Mouse (Mus musculus): ENCODE data around the gene Mrpl45. TPM values are rescaled to one million over a fixed set of nuclear protein-coding genes. Genes with fewer than 3 reads are reported as not detected.
"Not testable (repeated sequence)": the region's sequence is repeated elsewhere in the genome, so short reads cannot be mapped to it uniquely, and the experiment has no call there.

Gene Mrpl45
- total RNA-seq (2021), result 10 to 100 TPM; 29.7 to 40.0 TPM
- long read RNA-seq, experiment 1, transcript Mrpl45-201 (8 exons, 2,431 nt), result major isoform, 65 of 70 reads
- long read RNA-seq, experiment 1, partial matches to known transcripts, result 2 of 70 reads
- long read RNA-seq, experiment 1, other reads (novel, unspliced or antisense), result 3 of 70 reads
- long read RNA-seq, experiment 2, transcript Mrpl45-201 (8 exons, 2,431 nt), result major isoform, 104 of 114 reads
- long read RNA-seq, experiment 2, partial matches to known transcripts, result 7 of 114 reads
- long read RNA-seq, experiment 2, other reads (novel, unspliced or antisense), result 3 of 114 reads

DNA sequence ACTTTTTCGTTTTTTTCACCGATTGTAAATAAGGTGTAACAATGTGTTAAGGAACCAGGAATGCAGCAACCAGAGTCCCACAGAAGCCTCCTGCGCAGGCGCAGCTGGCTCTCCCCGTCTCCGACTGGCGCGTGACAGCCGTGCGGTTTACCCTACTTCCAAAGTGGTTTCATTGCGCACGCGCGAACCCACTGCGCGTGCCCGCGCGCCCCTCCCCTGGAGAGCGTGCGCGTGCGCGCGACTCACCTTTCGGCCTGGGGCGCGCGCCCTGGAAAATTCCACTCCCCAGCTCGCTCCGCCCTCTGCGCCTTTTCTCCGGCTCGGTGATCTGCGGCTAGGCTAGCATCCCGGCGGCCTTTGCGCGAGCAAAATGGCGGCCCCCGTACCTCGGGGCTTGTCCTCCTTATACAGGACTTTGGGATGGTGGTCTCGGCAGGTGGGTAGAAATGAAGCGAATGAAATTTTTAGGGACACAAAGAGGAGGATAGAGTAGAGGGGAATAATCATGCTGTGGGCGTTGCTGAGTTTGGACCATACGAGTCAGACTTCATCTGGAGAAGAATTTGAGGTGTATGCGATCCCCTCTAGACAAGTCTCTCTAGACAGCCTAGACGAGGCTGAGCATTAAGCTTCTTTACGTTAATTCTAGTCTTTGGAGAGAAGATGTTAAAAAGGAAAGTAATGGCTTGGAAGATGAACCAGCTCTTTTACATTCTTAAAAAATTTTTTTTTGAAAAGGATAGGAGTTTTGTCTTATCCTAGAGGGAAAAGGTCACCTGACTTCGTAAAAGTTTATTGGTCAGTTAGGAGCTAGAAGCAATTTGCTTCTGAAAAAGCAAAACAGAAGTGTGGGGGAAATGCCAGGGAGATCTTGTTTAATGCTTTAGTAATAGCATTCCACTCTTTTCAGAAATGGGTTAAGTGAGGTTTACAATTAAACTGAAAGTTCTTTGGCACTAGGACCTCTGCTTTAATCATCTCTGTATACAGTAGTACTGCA lies at the start of gene Mrpl45:
Gene Mrpl45, plus strand, starts transcription at position 213 of the 1,000 bp plus-strand sequence.
- peak; percentile 99 to 100 for DNase-seq (ENCODE audit: low spot score in 2 of 2)

DNA sequence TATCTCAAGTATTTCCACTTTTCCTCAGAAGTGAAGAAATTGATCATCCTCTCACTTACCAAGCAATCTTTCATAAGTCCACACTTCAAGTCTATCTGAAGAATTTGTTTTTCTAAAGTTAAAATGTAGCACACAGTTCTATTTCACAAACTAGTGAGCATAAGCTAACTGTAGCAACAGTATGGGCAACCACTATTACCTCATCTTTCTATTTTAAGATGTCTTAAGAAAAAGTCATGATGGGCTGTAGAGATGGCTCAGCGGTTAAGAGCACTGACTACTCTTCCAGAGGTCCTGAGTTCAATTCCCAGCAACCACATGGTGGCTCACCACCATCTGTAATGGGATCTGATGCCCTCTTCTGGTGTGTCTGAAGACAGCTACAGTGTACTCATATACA lies 49.0 kb upstream of the Mrpl45 start:
- DNase-seq (ENCODE audit: low spot score in 2 of 2), result not testable (repeated sequence)

DNA sequence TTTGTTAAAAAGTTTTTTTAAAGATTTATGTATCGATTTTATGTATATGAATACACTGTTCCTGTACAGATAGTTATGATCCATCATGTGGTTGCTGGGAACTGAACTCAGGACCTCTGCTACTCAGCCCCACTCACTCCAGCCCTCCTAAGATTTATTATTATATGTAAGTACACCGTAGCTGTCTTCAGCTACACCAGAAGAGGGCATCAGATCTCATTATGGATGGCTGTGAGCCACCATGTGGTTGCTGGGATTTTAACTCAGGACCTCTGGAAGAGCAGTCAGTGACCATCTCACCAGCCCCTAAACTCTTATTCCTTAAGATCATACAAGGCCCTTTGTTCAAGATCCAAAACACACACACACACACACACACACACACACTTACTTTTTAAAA lies 45.5 kb upstream of the Mrpl45 start:
- not testable (repeated sequence) for DNase-seq (ENCODE audit: low spot score in 2 of 2)

DNA sequence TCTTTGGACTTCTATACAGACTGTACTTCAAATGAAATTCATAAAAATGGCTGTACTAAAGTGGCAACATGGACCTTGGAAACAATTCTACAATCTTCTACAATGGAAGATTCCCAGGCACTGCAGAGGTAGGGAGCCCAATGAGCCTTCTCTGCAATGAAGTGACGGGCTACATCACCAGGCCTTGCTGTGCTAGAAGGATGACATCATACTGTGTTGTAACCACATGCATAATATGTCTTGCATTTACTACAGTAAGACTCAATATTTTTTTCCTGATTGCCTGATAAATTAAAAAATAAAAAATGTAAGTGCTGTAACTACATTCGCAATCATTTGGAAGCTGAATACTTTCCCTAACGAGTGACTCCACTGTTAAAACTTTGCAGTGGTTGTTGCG lies 42.7 kb upstream of the Mrpl45 start:
- DNase-seq (ENCODE audit: low spot score in 2 of 2), result no peak

DNA sequence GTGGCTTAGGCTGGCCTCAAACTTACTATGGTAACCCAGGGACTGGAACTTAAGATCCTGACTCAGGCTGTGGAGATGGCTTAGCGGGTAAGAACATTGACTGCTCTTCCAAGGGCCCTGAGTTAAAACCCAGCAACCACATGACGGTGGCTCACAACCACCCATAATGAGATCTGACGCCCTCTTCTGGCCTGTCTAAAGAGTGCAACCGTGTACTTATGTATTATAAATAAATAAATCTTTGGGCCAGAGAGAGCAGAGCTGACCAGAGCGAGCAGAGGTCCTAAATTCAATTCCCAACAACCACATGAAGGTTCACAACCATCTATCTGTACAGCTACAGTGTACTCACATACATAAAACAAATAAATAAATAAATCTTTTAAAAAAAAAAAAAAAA lies 41.9 kb upstream of the Mrpl45 start:
- no peak for DNase-seq (ENCODE audit: low spot score in 2 of 2)

DNA sequence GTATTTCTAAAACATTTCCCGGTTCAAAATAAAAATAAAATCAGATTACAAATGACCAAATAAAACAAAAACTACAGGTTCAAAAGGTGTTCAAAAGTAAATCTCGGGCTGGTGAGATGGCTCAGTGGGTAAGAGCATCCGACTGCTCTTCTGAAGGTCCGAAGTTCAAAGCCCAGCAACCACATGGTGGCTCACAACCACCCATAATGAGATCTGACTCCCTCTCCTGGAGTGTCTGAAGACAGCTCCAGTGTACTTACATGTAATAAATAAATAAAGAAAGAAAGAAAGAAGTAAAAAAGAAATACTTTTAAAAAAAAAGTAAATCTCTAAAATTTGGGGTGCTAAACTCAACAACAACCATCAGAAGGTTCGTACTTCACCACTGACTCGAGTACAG lies 40.6 kb upstream of the Mrpl45 start:
- not testable (repeated sequence) for DNase-seq (ENCODE audit: low spot score in 2 of 2)

DNA sequence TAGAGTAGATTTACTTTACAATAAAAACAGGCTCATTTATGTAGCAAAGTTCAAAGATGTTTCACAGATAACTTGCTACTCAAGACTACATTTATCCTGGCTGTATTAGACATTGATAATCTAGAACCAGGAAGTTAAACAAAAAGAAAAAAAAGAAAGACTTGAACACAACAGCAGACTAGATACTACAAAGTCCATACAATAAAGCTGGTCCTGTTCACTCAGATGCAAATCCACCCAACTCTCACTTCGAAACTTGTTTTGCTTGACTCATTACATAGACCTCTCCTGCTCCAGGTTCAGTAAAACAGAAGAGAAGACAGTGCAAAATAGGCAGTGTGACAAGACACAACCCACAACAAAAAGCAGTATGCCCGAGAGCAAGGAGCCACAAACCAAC lies 40.2 kb upstream of the Mrpl45 start:
- no peak for DNase-seq (ENCODE audit: low spot score in 2 of 2)

DNA sequence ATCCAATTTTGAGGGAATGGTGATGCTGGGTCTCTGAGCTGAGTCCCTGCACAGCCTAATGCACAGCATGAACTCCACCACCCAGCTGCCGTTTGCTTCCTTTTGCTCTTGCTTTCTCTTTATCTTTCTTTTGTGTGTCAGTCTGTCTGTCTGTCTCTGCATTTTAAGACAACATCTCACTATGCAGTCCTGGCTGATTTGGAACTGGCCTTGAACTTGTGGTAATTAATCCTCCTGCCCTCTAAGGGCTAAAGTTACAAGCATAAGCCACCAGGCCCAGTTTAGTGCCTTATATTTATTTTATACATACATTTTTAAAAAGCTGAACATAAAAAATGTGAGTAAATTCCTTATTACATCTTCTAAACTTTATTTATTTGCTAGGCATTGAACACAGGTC lies 39.5 kb upstream of the Mrpl45 start:
- DNase-seq (ENCODE audit: low spot score in 2 of 2), result no peak

DNA sequence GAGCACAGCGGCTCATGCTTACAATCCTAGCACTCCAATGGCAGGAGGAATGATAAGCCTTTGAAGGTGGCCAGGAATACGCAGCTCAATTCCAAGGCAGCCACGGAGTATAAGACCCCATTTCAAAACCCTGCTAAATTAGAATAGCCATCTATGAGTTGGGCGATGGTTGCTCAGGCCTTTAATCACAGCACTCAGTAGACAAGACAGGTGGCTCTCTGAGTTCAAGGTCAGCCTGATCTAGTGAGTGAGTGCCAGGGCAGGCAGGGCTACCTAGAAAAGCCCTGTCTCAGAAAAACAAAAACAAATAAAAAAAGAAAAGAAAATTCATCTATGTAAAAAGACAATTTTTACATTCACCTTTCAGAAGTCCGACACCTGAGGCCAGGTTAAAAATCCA lies 38.4 kb upstream of the Mrpl45 start:
- DNase-seq (ENCODE audit: low spot score in 2 of 2), result no peak

DNA sequence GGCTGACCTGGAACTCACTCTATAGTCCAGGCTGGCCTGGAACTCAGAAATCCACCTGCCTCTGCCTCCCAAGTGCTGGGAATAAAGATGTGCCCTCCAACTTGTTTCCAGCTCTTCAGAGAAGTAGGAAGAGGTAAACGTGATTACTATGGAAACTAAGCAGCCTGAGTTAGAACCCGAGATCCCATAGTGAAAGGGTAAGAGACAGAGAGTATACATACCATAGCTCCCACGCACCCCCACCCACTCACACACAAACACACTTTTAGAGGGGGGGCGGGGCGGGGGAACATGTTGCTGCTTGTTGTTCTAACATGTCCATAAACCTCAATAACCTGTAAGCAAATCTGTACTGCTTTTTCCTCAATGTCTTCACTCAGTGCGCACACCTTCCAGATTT lies 37.1 kb upstream of the Mrpl45 start:
- no peak for DNase-seq (ENCODE audit: low spot score in 2 of 2)

DNA sequence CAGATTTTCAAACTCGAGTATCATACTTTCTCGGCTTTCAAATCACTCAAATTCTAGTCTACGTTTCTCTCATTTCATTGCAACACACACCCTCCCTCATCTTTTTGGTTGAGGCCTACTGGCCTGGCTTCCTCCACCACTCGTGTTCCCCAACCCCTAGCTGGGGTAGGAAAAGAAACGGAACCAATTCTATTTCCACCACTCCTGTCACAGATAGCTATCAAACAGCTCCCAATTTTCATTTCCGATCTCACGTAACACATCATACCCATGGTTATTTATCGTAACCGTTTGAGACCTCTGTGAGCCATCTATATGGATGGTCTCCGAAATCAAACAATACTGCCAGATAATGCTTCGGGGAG lies 36.5 kb upstream of the Mrpl45 start:
- DNase-seq (ENCODE audit: low spot score in 2 of 2), result no peak

DNA sequence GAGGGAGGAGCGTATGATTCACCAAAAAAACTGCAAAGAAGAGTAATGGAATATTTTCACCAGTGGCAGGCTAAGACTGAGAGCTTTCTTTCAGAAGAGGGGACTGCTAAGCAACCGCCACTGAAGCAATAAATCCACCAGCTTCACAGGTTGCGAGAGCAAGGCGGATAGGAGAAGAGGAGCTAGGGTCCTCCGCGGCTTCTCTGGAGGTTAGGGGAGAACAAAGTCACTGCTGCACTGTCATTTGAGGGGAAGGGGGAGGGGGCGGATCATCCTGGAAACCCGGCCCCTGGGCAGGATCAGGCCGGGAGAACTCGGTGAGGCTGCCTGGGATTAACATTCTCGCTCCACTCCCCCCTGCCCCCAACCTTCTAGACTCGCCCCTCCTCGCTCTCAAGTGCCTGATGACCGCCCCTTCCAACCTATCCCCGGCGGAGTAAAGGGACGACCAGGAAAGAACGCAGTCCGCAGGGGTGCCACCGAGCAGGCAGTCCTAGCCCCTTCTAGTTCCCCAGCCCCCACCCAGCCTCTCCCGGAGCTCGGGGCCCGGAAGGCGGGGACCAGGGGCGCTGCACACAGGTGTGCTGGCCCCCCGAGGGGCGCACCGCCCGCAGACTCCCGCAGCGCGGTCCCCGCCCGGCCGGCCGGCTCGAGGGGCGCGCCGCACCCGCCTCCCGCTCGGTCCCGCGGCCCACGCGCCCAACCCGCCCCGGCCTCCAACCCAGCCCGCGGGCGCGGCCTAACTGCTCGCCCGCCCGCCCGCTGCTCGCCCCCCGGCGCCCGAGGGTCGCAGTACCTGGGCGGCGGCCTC lies 35.9 kb upstream of the Mrpl45 start:
- DNase-seq (ENCODE audit: low spot score in 2 of 2), result peak; percentile 50 to 58

DNA sequence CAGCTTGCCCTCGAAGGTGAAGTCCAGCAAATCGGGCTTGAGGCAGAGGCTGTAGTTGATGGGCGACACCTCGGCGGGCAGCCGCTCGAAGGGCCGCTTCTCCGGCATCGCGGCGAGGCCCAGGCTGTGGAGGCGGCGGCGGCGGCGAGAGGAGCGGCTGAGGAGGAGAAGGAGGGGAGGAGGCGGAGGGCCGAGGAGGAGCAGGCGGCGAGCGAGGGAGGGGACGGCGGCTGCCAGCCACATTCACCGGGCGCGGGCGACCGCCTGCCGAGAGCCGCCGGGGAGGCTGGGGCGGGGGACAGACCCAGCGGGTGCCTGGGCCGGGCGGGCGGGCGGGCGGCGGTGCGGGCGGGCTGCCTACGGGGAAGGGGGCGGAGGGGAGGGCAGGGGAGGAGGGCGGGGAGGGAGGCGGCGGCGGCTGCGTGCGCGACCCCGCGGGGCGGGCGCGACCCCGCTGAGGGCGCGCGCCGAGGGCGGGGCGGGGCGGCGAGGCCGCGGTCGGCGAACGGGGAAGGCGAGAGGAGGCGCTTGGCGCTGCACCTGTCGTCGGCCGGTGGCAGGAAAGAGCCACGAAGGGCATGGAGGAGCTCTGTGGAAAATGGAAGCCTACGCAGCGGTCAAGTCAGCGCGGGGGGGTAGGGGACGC lies 35.2 kb upstream of the Mrpl45 start, which contains the start of gene Npepps:
Gene Npepps, minus strand, starts transcription at position 423 of the 646 bp plus-strand sequence.
- peak; percentile 77 to 80 for DNase-seq (ENCODE audit: low spot score in 2 of 2)

DNA sequence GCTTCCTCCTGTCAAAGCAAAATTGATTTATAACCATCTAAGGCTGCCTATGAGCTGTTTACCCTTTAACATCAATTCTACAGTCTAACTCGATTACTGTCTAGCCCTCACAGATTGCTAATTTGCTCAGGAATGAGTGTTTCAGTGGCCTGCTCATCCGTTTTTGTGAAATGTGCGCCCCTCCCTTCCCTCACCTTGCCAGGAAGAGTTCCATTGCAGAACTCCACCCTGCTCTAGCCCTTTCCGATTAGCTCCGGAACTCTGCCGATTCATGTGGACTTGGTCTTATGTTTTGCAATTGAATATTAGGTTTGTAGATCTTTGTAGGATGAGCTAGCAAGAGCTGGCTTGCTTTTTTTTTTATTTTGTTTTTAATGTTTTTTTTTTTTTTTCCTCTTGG lies 33.3 kb upstream of the Mrpl45 start:
- DNase-seq (ENCODE audit: low spot score in 2 of 2), result no peak

DNA sequence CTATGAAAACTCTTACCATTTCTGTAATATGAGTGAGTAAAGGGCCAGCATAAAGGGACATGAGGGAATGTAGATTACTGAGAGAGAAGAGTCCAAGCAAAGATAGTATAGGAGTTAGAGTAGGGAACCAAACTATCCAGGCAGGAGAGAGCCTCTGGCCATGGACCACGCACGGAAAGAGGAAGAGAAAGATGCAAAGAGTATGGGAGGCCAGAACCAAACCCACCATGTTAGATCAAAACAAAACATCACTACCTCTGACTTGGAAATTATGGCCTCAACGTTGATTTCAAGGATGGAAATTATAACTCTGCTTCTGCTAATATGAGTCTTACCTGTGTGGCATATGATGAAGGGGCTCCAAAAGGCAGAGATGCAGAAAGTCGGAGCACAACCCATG lies 30.7 kb upstream of the Mrpl45 start:
- DNase-seq (ENCODE audit: low spot score in 2 of 2), result no peak

DNA sequence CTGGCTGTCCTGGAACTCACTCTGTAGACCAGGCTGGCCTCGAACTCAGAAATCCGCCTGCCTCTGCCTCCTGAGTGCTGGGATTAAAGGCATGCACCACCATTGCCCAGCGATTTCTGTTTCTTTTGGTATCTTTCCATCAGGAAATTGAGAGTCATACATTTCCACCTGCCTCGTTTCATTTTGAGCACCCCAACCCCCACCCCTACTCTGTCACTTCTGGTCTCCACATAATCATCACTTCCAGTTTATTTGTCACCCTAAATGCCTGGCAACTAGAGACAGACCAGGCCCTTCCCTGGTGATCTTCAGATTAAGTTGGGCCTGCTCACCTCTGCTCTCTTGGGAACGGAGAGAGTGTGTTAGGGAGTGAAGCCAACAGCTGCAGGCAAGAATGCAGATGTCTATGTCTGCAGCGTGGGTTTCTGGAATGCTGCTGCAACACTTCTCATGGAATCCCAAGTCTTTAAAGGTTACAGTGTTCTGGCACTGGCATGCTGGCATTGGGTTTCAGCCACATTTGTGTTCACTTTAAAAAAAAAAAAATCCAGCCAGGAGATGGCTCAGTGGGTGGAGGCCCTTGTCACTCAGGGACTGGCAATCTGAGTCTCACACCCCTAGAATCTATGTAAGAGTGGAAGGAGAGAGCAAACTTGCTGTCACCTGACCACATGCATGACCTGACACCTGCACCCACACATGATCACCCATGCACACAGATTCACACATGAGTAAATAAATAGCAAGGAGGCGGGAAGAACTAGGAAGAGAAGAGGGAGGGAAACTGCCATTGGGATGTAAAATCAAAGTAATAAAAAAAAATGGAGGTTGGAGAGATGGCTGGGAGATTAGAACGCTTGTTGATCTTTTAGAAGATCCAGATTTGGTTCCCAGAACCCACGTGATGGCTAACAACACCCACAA lies 29.4 kb upstream of the Mrpl45 start:
- no peak for DNase-seq (ENCODE audit: low spot score in 2 of 2)

DNA sequence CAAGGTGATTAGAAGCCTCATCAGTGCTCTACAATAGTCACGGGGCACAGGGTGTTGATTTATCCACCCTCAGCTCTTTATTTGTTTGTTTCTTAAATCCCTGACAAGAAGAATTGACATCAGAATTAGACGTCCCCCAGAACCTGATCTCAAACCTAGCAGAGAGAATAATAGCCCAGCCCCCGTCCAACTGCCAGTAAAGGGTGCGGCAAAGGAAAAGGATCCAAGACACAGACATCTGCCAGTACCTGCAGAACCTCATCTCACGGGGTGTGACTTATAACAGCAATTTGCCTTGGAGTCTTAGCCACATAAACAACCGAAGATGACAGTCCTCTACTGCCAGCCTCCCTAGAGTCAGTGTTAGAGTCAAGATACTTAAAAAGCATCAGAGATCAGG lies 28.5 kb upstream of the Mrpl45 start:
- DNase-seq (ENCODE audit: low spot score in 2 of 2), result no peak

DNA sequence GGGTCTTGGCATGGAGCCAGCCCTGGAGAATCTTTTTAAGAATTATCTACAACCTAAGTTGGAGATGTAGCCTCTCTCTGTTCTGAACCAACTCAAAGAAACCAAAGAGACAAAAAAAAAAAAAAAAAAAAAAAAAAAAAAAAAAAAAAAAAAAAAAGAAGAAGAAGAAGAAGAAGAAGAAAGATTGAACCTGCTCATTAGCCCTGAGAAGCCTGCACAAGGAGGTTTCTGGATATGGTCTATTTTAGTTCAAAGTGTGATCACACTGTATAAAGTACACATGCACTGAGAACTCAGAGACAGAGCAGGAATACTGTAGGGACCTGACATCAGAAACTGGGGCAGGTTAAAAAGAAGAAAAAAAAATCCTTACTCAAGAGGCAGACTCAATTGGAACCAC lies 27.9 kb upstream of the Mrpl45 start:
- no peak for DNase-seq (ENCODE audit: low spot score in 2 of 2)

Measured in adrenal gland, adult 18-20 months (tissue).